Mouse (Mus musculus) cerebral cortex, adult 2 months (tissue): ENCODE results near the gene Notch1.

Experiments
- WGBS: fragments of 180-500 bp; shearing (Covaris S2); methylation state at CpG from one replicate; pipeline ENCODE4 v1.1.7; 2018; 5-methylcytosine and 5-hydroxymethylcytosine counted together

Gene Notch1

GRCm38 (mm10) chr2:26446671-26447070 is 69.8 kb downstream of the Notch1 start:
- WGBS: 61% methylated on average over 4 of the region's 4 CpGs

GRCm38 (mm10) chr2:26445666-26446445 is 70.6 kb downstream of the Notch1 start:
- under 1% methylated on average over 44 of the region's 44 CpGs for WGBS

- under 1% methylated on average over 61 of the region's 61 CpGs for WGBS
These were observed 71.4 kb downstream of the Notch1 start, which contains the start of gene Sec16a for GRCm38 (mm10) chr2:26444946-26445665. Gene Sec16a, minus strand, starts transcription at chr2:26445216.

- 2% methylated on average over 15 of the region's 15 CpGs for WGBS
These were observed 72.1 kb downstream of the Notch1 start for GRCm38 (mm10) chr2:26444368-26444767.

GRCm38 (mm10) chr2:26443876-26444275 is 72.6 kb downstream of the Notch1 start:
- WGBS: 24% methylated on average over 3 of the region's 3 CpGs

- 63% methylated on average over 1 of the region's 1 CpGs for WGBS
These were observed 73.6 kb downstream of the Notch1 start for GRCm38 (mm10) chr2:26442843-26443242.

- WGBS: 24% methylated on average over 5 of the region's 5 CpGs
These were observed 74.8 kb downstream of the Notch1 start for GRCm38 (mm10) chr2:26441688-26442087.

- 91% methylated on average over 4 of the region's 4 CpGs for WGBS
These were observed 75.2 kb downstream of the Notch1 start for GRCm38 (mm10) chr2:26441261-26441660.

GRCm38 (mm10) chr2:26439671-26440070 is 76.8 kb downstream of the Notch1 start:
- 94% methylated on average over 6 of the region's 6 CpGs for WGBS

- WGBS: 72% methylated on average over 7 of the region's 7 CpGs
These were observed 78.1 kb downstream of the Notch1 start for GRCm38 (mm10) chr2:26438373-26438772.

GRCm38 (mm10) chr2:26437221-26437620 is 79.2 kb downstream of the Notch1 start:
- WGBS: 36% methylated on average over 4 of the region's 4 CpGs

- 91% methylated on average over 7 of the region's 7 CpGs for WGBS
These were observed 81.5 kb downstream of the Notch1 start for GRCm38 (mm10) chr2:26434791-26435572.

- WGBS: 95% methylated on average over 5 of the region's 5 CpGs
These were observed 86.6 kb downstream of the Notch1 start for GRCm38 (mm10) chr2:26429851-26430250.

GRCm38 (mm10) chr2:26424541-26424940 is 91.9 kb downstream of the Notch1 start:
- 99% methylated on average over 2 of the region's 2 CpGs for WGBS

GRCm38 (mm10) chr2:26423086-26423485 is 93.4 kb downstream of the Notch1 start:
- 100% methylated on average over 1 of the region's 1 CpGs for WGBS

GRCm38 (mm10) chr2:26421969-26422368 is 94.5 kb downstream of the Notch1 start:
- WGBS: 94% methylated on average over 2 of the region's 2 CpGs

GRCm38 (mm10) chr2:26418120-26418519 is 98.3 kb downstream of the Notch1 start:
- 75% methylated on average over 1 of the region's 1 CpGs for WGBS

GRCm38 (mm10) chr2:26410931-26411411 is 105.5 kb downstream of the Notch1 start:
- 28% methylated on average over 5 of the region's 5 CpGs for WGBS

- 75% methylated on average over 5 of the region's 5 CpGs for WGBS
These were observed 106.4 kb downstream of the Notch1 start for GRCm38 (mm10) chr2:26410091-26410490.

GRCm38 (mm10) chr2:26409362-26409761 is 107.1 kb downstream of the Notch1 start:
- WGBS: 47% methylated on average over 3 of the region's 3 CpGs

- under 1% methylated on average over 57 of the region's 57 CpGs for WGBS
These were observed 107.7 kb downstream of the Notch1 start, which contains the start of gene Inpp5e for GRCm38 (mm10) chr2:26408515-26409356. Gene Inpp5e, minus strand, starts transcription at chr2:26409203.
